Comparison of ENCODE assay signal across 13 mouse cellular contexts in the genomic region with DNA sequence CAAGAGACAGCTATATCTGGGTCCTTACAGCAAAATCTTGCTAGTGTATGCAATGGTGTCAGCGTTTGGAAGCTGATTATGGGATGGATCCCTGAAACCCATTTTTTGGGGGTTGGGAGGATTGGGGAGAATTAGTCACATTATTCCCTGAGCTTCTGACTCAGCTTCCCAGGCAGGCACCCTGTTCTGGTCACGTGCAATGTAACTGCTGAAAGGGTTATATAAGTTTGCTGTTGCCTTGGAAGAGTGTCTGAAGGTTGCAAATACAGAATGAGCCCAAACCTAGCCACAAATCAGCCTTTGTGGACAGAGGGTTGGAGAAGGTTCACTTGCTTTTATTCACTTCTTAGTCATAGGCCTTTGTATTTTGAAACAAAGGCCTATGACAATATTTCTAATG. TPM values are rescaled to one million over a fixed set of nuclear protein-coding genes. Genes with fewer than 3 reads are reported as not detected.
DNase-seq lines count a peak whose midpoint lies in the region.
"Had no signal": no experiment of that assay in that cellular context is flagged by ENCODE, and none has a peak within 500 bp of the region (broad histone marks: within the 10 kb centered on the region; RNA-seq: fewer than 3 reads in every experiment).

No protein-coding gene starts in this region.

- DNase-seq in right cerebral cortex, adult 18-20 months: peak; percentile 28
- no peak for DNase-seq in right cerebral cortex, postnatal 4 days
- DNase-seq in adrenal gland, postnatal 10 days: peak; percentile 35
- peak; percentile 81 for DNase-seq in brain, adult 2 months (ENCODE audit: low read depth, low spot score)
- no peak for DNase-seq in urinary bladder, postnatal 10 days (ENCODE audit: low spot score)
- no peak for DNase-seq in left cerebral cortex, adult 9 months (ENCODE audit: low spot score in 2 of 2)
- DNase-seq: cerebellum, adult 18-20 months; cerebellum, postnatal 14 days; embryo, embryonic 11 days; gastrocnemius, postnatal 14 days; heart, adult 2 months; heart, postnatal 14 days; kidney, adult 11 months had no signal

RNA-seq across cellular contexts. Expression of a gene that starts 10.8 kb away (rescaled TPM):
- total RNA-seq in adrenal gland, postnatal 10 days (2021): 1 to 10 TPM in 1 of 2 experiments, under 1 TPM in 1; 0.81 to 1.3 TPM

RNA-seq across cellular contexts. Expression of a gene that starts 13.9 kb away (rescaled TPM):
- total RNA-seq in adrenal gland, postnatal 10 days (2021): 10 to 100 TPM; 22.8 to 25.1 TPM

Comparison
In these comparisons a context has a peak if more than half of its experiments do, and no peak if none do; other contexts are left out.
1. DNase-seq: peak in right cerebral cortex, adult 18-20 months (single experiment), adrenal gland, postnatal 10 days (single experiment) and brain, adult 2 months (single experiment); none in right cerebral cortex, postnatal 4 days (single experiment), urinary bladder, postnatal 10 days (single experiment) and left cerebral cortex, adult 9 months (0 of 2).